Mouse (Mus musculus) induced T-regulatory cell, adult 2 months (primary cell): Measurements from ENCODE around the gene Gm13124.
"Not testable (repeated sequence)": the region's sequence is repeated elsewhere in the genome, so short reads cannot be mapped to it uniquely, and the experiment has no call there.

Experiments used
- DNase-seq: peaks from one replicate; pipeline ENCODE4 v3.0.0-alpha.2; 2012; ENCODE audit warnings: low read depth

Gene Gm13124

DNA sequence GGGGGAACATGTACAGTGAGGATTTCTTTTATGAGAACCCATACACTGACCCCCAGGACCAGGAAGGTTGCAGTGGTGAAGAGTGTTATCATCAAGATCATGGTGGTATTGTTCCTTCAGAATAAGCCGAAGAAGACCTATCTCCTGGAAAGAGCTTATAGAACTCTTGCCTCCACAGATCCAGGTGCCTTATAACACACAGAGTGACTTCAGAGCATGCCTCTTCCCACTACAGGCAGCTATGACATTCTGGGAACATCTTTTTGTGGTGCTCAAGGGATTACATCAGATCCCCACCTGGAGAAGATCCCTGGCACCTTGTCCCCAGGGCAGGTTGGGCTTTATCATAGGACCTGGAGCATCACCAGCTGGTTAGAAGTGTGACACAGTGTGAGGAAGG lies at the start of gene Gm13124:
Gene Gm13124, minus strand, starts transcription at position 101 of the 400 bp plus-strand sequence.
- no peak for DNase-seq

DNA sequence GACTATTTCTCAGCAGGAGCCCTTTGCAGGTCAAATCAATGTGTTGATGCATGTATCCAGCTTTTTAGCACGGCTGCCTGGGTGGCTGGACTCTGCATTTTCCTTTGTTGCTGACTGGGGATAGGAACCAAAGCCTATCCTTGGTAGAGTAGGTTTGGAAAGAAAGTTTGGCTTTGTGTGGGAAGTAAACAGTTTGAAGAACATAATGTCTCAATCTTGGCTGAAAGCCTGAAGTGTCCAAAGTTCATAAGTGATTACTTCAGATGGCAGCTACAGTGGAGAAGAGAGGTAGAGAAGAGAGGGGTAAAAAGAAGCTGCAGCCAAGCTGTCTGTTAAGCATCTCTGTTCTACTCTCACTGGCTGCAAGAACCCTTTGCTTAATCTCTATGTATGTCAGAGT lies 49.7 kb upstream of the Gm13124 start:
- no peak for DNase-seq

GRCm38 (mm10) chr4:144613407-144613806 lies 48.5 kb upstream of the Gm13124 start, which contains the start of gene Aadacl4:
Gene Aadacl4, plus strand, starts transcription at chr4:144613707.
- no peak for DNase-seq

GRCm38 (mm10) chr4:144592790-144593189 lies 27.9 kb upstream of the Gm13124 start:
- no peak for DNase-seq

DNA sequence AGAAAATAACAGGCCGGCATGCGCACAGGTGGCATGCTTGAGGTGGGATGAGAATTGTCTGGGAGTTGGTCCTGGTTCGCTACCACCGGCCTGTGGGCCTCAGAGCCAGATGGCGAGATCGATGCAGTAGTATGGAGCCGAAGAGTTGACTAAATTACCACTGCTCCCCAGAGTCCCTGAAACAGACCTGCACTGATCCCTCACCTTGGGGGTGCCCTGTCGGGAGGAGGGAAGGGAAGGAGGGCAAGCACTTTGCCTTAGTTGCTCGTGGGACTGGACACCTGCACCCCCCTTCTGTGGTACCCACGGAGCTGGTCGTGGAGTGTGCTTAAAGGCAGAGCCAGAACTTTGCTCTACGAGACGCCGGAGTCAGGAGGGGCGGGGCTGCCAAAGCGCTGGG lies 21.3 kb upstream of the Gm13124 start:
- DNase-seq = not testable (repeated sequence)

DNA sequence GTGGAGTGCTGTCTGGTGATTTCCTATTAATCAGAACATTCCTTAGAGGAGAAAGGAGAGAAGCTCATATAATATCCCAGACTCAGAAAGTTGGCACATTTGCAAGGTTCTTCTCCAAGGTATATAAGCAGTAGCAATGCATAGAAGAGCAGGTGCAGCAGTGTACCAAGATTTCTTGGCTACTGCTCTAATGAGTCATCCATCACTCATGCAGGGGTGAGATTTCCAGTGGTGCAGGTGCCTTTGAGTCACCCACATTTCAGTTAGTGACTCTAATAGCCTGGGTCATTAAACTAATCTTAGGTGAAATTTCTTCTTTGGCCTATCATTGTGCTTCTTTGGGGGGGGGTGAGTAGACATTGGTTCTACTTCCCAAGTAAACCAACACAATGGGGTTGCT lies 2.8 kb upstream of the Gm13124 start:
- no peak for DNase-seq

DNA sequence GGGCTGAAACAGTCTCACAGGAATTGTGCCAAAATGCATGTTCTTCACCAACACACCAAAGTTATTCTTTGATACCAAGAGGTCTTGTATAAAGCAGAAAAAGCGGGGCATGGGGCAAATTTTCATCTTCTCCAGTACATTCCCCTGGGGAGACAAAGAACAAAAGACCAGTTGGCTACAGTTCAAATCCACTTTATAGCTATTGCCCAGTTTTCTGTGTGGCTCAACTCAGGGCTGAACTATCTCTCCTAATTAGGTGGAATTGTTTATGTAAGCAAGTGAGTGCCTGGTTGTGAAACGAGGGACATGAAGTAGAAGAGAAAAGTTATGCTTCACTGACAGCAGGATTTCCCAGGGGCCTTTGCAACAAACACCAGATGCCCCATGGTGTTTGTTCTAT lies 3.7 kb downstream of the Gm13124 start:
- no peak for DNase-seq

DNA sequence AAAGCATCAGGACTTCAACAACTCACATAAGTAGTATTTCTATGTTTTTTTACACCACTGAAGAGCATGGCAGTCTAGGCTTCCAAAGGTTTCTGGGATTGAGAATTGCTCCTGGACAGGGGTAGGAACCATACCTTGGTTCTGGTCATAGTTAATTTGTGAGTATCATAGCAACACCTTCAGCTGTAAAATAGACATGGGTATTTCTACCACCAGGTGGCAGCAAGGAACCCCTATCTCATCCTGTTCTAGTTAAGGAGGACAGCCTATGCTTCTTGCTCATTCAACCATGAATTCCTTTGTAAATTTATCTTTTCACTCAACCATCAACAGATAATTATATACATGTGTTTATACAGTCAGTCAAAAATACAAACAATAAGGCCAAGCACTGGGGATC lies 5.1 kb downstream of the Gm13124 start:
- DNase-seq = peak; percentile 3

- no peak for DNase-seq
Measured at GRCm38 (mm10) chr4:144551156-144551555, 13.8 kb downstream of the Gm13124 start.

- DNase-seq = not testable (repeated sequence)
Measured at GRCm38 (mm10) chr4:144545339-144545738, 19.6 kb downstream of the Gm13124 start.

DNA sequence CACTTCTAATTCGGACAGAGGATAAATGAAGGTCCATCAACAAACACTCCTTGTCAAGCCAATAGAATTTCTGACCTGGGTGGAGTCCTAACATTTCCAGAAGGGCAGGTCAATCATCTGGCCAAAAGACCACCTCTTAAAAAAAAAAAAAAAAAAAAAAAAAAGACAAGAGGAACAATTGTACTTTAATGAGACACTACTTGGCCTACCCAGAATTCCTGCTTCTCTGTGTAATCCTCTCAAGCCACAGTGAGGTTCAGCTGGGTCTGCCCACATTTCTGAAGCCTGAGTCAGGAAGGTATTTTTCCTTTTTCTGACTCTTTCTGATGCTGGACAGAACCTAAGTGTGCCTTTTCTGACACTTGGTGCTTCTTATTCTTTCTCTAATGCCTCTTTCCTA lies 20.2 kb downstream of the Gm13124 start:
- no peak for DNase-seq

- DNase-seq = no peak
Measured at GRCm38 (mm10) chr4:144519522-144519921, 45.4 kb downstream of the Gm13124 start, which contains the start of gene 9430007A20Rik. Gene 9430007A20Rik, plus strand, starts transcription at chr4:144519822.

DNA sequence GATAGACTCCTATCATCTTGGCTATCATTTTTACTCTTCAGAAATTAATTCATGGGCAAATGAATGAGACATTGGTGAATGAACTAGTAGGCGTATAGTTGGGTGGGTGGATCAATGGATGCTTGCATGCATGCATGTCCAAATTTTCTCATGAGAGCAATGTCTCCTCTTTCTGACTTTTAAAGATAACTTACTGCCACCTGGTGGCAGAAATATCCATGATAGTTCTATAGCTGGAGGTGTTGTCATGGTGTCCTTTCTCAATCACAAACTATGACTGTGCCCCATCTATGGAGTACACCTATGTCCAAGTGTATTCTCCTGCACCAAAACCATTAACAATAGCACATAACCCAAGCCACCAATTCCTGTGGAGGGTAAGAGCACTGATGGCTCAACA lies 58.4 kb downstream of the Gm13124 start:
- no peak for DNase-seq
